Mouse (Mus musculus) midbrain, postnatal 0 days (tissue): ENCODE measurements around the gene Slc6a18. TPM values are rescaled to one million over a fixed set of nuclear protein-coding genes. Genes with fewer than 3 reads are reported as not detected.

Experiments
- ATAC-seq: fragments of 200-750 bp; cut with Nextera tagmentation; 2 replicates; pipeline ENCODE4 v1.8.0; 2017; ENCODE audit warnings: moderate number of reproducible peaks, mild to moderate bottlenecking, moderate TSS enrichment, moderate library complexity; ENCODE audit not compliant: low FRiP score
- DNase-seq: peaks from one replicate; pipeline ENCODE4 v3.0.0-alpha.2; 2015; ENCODE audit warnings: low spot score
- H3K27ac ChIP-seq: fragments of 300-500 bp; sonication (generic); 2 replicates; pipeline ENCODE4 v1.5.1; 2014; ENCODE audit warnings: low read depth, mild to moderate bottlenecking, low read length, mixed read lengths
- H3K27me3 ChIP-seq: fragments of 300-500 bp; sonication (generic); 2 replicates; pipeline ENCODE4 v1.6.1; 2014; ENCODE audit warnings: low read length, control low read depth, mixed read lengths; ENCODE audit not compliant: insufficient read depth
- H3K36me3 ChIP-seq: fragments of 300-500 bp; sonication (generic); 2 replicates; pipeline ENCODE4 v1.6.1; 2014; ENCODE audit warnings: low read length, control low read depth, mixed read lengths; ENCODE audit not compliant: insufficient read depth
- H3K4me1 ChIP-seq: fragments of 300-500 bp; sonication (generic); 2 replicates; pipeline ENCODE4 v1.6.1; 2014; ENCODE audit warnings: mild to moderate bottlenecking, control low read depth, antibody characterized with exemption, low read length, mixed read lengths; ENCODE audit not compliant: insufficient read depth
- H3K4me2 ChIP-seq: fragments of 300-500 bp; sonication (generic); 2 replicates; pipeline ENCODE4 v1.6.1; 2014; ENCODE audit warnings: low read depth, mild to moderate bottlenecking, low read length, mixed read lengths; ENCODE audit not compliant: poor library complexity, severe bottlenecking
- H3K4me3 ChIP-seq: fragments of 300-500 bp; sonication (generic); 2 replicates; pipeline ENCODE4 v1.5.1; 2014; ENCODE audit warnings: low read depth, mild to moderate bottlenecking, low read length, moderate library complexity
- H3K9ac ChIP-seq: fragments of 300-500 bp; sonication (generic); replicated peaks from 2 replicates; pipeline ENCODE4 v1.6.1; 2014; ENCODE audit warnings: mild to moderate bottlenecking, low read length, moderate library complexity, mixed read lengths; ENCODE audit not compliant: poor library complexity, severe bottlenecking
- H3K9me3 ChIP-seq: fragments of 300-500 bp; sonication (generic); 2 replicates; pipeline ENCODE4 v1.6.1; 2016; ENCODE audit warnings: low read length, control low read depth
- CTCF ChIP-seq: IDR thresholded peaks from 2 replicates; pipeline ENCODE4 v1.5.1; 2016; ENCODE audit warnings: antibody characterized with exemption, mild to moderate bottlenecking
- WGBS: fragments of 180-500 bp; shearing (Covaris S2); extraction: QIAGEN DNeasy Blood & Tissue Kit; methylation state at CpG from one replicate; pipeline ENCODE4 v1.1.7; 2014; 5-methylcytosine and 5-hydroxymethylcytosine counted together
- polyA plus RNA-seq: library from polyadenylated mRNA; unstranded; fragments of >200 nt; fragmentation: Nextera tagmentation; extraction: Ambion mirVana; gene quantifications from 2 replicates; pipeline ENCODE4 v1.2.1, GENCODE M21; 2015
- total RNA-seq: library from RNA; depleted of rRNA; stranded (reverse); fragments of >200 nt; gene quantifications from 2 replicates; pipeline ENCODE4 v1.2.3, GENCODE M21; 2014

Gene Slc6a18
- total and polyA plus RNA-seq, 2 experiments from 2014 or later, result not detected

- no peaks in the 10 kb centered on the region for H3K4me1 ChIP-seq
- no peaks in the 10 kb centered on the region for H3K27me3 ChIP-seq
- H3K27ac ChIP-seq, result no peak overlapping the region
- H3K4me3 ChIP-seq, result no peak overlapping the region
- WGBS, result 88% methylated on average over 11 of the region's 11 CpGs
- no peak overlapping the region for H3K9ac ChIP-seq
- H3K36me3 ChIP-seq, result no peaks in the 10 kb centered on the region
- DNase-seq (no peak), ATAC-seq (no peak)
- no peak for TF ChIP-seq CTCF
- H3K4me2 ChIP-seq, result no peak overlapping the region
- no peaks in the 10 kb centered on the region for H3K9me3 ChIP-seq
Observed at GRCm38 (mm10) chr13:73683682-73684081, 5.9 kb upstream of the Slc6a18 start.

DNA sequence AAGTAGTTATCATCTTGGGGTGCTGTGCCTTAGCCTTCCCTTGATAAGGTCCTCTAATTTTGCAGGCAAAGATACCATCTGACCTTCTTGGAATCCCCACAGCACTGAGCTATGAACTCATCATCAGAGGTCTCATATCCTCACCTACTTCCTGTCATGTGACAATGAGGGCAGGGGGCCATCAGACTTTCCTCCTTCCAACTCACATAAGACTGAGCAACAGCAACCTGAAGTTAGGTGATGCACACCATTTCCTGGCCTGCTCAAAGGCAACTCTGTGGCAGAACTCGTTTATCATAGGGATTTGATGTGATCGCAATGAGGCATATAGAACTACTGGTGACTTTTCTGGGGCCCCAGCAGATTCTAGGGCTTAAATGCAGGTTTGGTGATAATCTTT is 4.4 kb upstream of the Slc6a18 start:
- Histone ChIP-seq H3K9me3 (no peaks in the 10 kb centered on the region), H3K27ac (no peak overlapping the region), H3K9ac (no peak overlapping the region), H3K36me3 (no peaks in the 10 kb centered on the region), H3K4me2 (no peak overlapping the region), H3K4me3 (no peak overlapping the region), H3K27me3 (no peaks in the 10 kb centered on the region), H3K4me1 (no peaks in the 10 kb centered on the region)
- ATAC-seq (no peak), DNase-seq (no peak)
- WGBS, result 92% methylated on average over 2 of the region's 2 CpGs
- TF ChIP-seq CTCF, result no peak

- Histone ChIP-seq H3K4me1 (no peaks in the 10 kb centered on the region), H3K9ac (no peak overlapping the region), H3K27ac (no peak overlapping the region), H3K9me3 (no peaks in the 10 kb centered on the region), H3K4me3 (no peak overlapping the region), H3K4me2 (no peak overlapping the region), H3K27me3 (no peaks in the 10 kb centered on the region), H3K36me3 (no peaks in the 10 kb centered on the region)
- ATAC-seq (no peak), DNase-seq (no peak)
- TF ChIP-seq CTCF, result no peak
- WGBS, result 44% methylated on average over 1 of the region's 1 CpGs
Observed at GRCm38 (mm10) chr13:73680394-73680793, 2.6 kb upstream of the Slc6a18 start.

DNA sequence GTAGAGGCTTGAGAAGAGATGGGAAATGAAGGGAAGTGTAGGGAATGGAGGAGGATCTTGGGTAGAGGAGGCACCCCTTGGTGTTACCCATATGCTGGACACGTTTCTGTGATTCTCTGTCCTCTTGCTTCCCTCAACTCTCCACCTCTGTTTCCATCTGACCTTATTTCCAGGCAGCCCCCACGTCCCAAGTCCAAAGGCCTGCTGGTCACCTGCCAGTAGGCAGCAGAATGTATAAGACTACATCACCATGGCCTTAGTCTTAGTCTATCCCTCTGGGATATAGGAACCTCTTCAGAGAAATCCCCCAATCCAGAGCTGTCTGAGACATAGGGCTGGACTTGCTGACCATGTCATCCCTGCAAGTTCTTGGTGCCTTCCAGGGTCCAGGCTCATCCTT is 1.5 kb upstream of the Slc6a18 start:
- Histone ChIP-seq H3K27ac (no peak overlapping the region), H3K36me3 (no peaks in the 10 kb centered on the region), H3K9me3 (no peaks in the 10 kb centered on the region), H3K27me3 (no peaks in the 10 kb centered on the region), H3K4me1 (no peaks in the 10 kb centered on the region), H3K4me2 (no peak overlapping the region), H3K4me3 (no peak overlapping the region), H3K9ac (no peak overlapping the region)
- WGBS, result 56% methylated on average over 2 of the region's 2 CpGs
- no peak for DNase-seq
- ATAC-seq, result no peak
- no peak for TF ChIP-seq CTCF

DNA sequence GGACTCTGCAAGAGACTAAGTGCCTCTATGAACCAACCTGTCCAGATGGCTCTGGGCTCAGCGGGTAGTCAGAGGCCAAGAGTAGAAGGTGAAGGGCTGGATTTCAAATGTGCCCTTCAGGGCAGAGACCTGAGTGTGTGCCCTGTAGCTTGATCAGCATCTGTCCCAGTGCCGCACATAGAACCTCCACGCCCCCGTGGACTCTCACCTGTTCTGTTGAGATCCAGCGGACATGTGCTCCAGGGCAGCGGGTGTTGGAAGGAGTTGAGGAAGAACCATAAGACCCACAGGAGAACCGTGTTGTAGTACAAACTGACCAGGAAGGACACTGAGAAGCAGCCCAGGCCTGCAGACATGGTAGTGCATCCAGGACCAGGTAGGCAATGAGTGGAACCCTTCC is 2.7 kb downstream of the Slc6a18 start:
- Histone ChIP-seq H3K4me3 (no peak overlapping the region), H3K9me3 (no peaks in the 10 kb centered on the region), H3K4me2 (no peak overlapping the region), H3K36me3 (no peaks in the 10 kb centered on the region), H3K27ac (no peak overlapping the region), H3K4me1 (no peaks in the 10 kb centered on the region), H3K9ac (no peak overlapping the region), H3K27me3 (no peaks in the 10 kb centered on the region)
- TF ChIP-seq CTCF, result no peak
- ATAC-seq (no peak), DNase-seq (no peak)
- 93% methylated on average over 7 of the region's 7 CpGs for WGBS

- H3K9me3 ChIP-seq, result no peaks in the 10 kb centered on the region
- no peak for TF ChIP-seq CTCF
- no peaks in the 10 kb centered on the region for H3K4me1 ChIP-seq
- ATAC-seq, result no peak
- DNase-seq, result no peak
- H3K27me3 ChIP-seq, result no peaks in the 10 kb centered on the region
- no peaks in the 10 kb centered on the region for H3K36me3 ChIP-seq
- H3K4me3 ChIP-seq, result no peak overlapping the region
- H3K4me2 ChIP-seq, result no peak overlapping the region
- WGBS, result 76% methylated on average over 2 of the region's 2 CpGs
- no peak overlapping the region for H3K9ac ChIP-seq
- H3K27ac ChIP-seq, result no peak overlapping the region
Observed at GRCm38 (mm10) chr13:73660163-73660695, 17.6 kb downstream of the Slc6a18 start.
